ENCODE assay signal across 8 mouse cellular contexts in the genomic region with DNA sequence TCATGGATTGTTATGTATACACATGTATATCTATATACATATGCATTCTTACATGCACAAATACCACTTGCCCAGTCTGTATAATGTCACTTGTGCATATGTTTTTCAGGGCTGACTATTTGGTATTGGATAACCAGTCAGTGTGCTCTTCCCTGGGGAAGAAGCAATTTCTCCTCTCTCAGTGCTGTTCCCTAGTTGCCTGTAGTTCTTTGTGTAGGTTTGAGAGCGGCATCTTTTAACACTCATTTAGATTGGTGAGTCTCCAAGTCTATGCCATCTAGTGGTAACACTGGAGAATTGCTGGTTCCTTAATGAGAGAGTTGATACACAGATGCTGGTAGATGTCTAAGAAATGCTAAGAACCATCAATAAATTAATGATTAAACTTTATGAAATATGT. TPM values are rescaled to one million over a fixed set of nuclear protein-coding genes. Genes with fewer than 3 reads are reported as not detected.
DNase-seq lines count a peak whose midpoint lies in the region; ATAC-seq and TF ChIP-seq lines count a peak whose summit lies in the region.

No protein-coding gene starts in this region.

- ATAC-seq in limb, embryonic 14.5 days (ENCODE audit: low FRiP score, low read depth), result no peak
- peak; percentile 49 for ATAC-seq in activated CD4-positive, CD25-positive, alpha-beta regulatory T cell, adult 4 months
- ATAC-seq in forebrain, embryonic 16.5 days, result peak; percentile 83
- peak; percentile 56; the same call in 1 of the 2 replicates for ATAC-seq in midbrain, embryonic 16.5 days

- no peaks in the 10 kb centered on the region for H3K9me3 ChIP-seq in limb, embryonic 14.5 days (ENCODE audit: control insufficient read depth, low read length)
- H3K9me3 ChIP-seq in limb, embryonic 10.5 days (replicated peaks), result no peaks in the 10 kb centered on the region
- no peaks in the 10 kb centered on the region for H3K9me3 ChIP-seq in forebrain, embryonic 16.5 days (ENCODE audit: control insufficient read depth, low read length)
- H3K9me3 ChIP-seq in midbrain, embryonic 16.5 days (replicated peaks; ENCODE audit: control insufficient read depth, low read length, poor library complexity, severe bottlenecking), result no peaks in the 10 kb centered on the region

- H3K4me2 ChIP-seq in limb, embryonic 14.5 days (replicated peaks; ENCODE audit: low read depth, low read length, severe bottlenecking), result no peak overlapping the region
- no peak overlapping the region for H3K4me2 ChIP-seq in forebrain, embryonic 16.5 days (ENCODE audit: low read length)
- H3K4me2 ChIP-seq in midbrain, embryonic 16.5 days (ENCODE audit: low read length), result no peak overlapping the region

- WGBS in limb, embryonic 14.5 days, result 2% methylated on average over 1 of the region's 1 CpGs
- WGBS in limb, embryonic 10.5 days, result 0% methylated on average over 1 of the region's 1 CpGs
- 0% methylated on average over 1 of the region's 1 CpGs for WGBS in forebrain, embryonic 16.5 days
- 2% methylated on average over 1 of the region's 1 CpGs for WGBS in midbrain, embryonic 16.5 days

- H3K27me3 ChIP-seq in limb, embryonic 14.5 days (ENCODE audit: control insufficient read depth, insufficient read depth, low read length), result no peaks in the 10 kb centered on the region
- no peaks in the 10 kb centered on the region for H3K27me3 ChIP-seq in limb, embryonic 10.5 days (ENCODE audit: low read depth, poor library complexity, severe bottlenecking)
- H3K27me3 ChIP-seq in forebrain, embryonic 16.5 days (replicated peaks; ENCODE audit: control insufficient read depth, insufficient read depth, low read length), result no peaks in the 10 kb centered on the region
- no peaks in the 10 kb centered on the region for H3K27me3 ChIP-seq in midbrain, embryonic 16.5 days (ENCODE audit: control insufficient read depth, insufficient read depth, low read depth, low read length)

- TF ChIP-seq POLR2A in limb, embryonic 14.5 days (IDR thresholded peaks at IDR 0.05; ENCODE audit: borderline replicate concordance, extremely low read depth, insufficient read depth, insufficient read length), result no peak

- no peak overlapping the region for H3K27ac ChIP-seq in limb, embryonic 14.5 days (replicated peaks; ENCODE audit: low read depth, low read length)
- no peak overlapping the region for H3K27ac ChIP-seq in limb, embryonic 10.5 days
- no peak overlapping the region for H3K27ac ChIP-seq in forebrain, embryonic 16.5 days (ENCODE audit: low read length)
- no peak overlapping the region for H3K27ac ChIP-seq in midbrain, embryonic 16.5 days (ENCODE audit: low read length)

- no peak overlapping the region for H3K9ac ChIP-seq in limb, embryonic 14.5 days (ENCODE audit: low read depth, low read length, severe bottlenecking)
- H3K9ac ChIP-seq in forebrain, embryonic 16.5 days (replicated peaks; ENCODE audit: low read depth, low read length), result no peak overlapping the region
- no peak overlapping the region for H3K9ac ChIP-seq in midbrain, embryonic 16.5 days (ENCODE audit: low read depth, low read length)

- no peak overlapping the region for H3K4me3 ChIP-seq in limb, embryonic 14.5 days (replicated peaks; ENCODE audit: low read length)
- no peak overlapping the region for H3K4me3 ChIP-seq in limb, embryonic 10.5 days
- no peak overlapping the region for H3K4me3 ChIP-seq in forebrain, embryonic 16.5 days (replicated peaks; ENCODE audit: low read length)
- no peak overlapping the region for H3K4me3 ChIP-seq in midbrain, embryonic 16.5 days (ENCODE audit: low read depth, low read length)

- H3K36me3 ChIP-seq in limb, embryonic 14.5 days (ENCODE audit: control insufficient read depth, insufficient read depth, low read length), result no peaks in the 10 kb centered on the region
- no peaks in the 10 kb centered on the region for H3K36me3 ChIP-seq in limb, embryonic 10.5 days
- no peaks in the 10 kb centered on the region for H3K36me3 ChIP-seq in forebrain, embryonic 16.5 days (ENCODE audit: control insufficient read depth, insufficient read depth)
- H3K36me3 ChIP-seq in midbrain, embryonic 16.5 days (ENCODE audit: control insufficient read depth, insufficient read depth, low read length), result no peaks in the 10 kb centered on the region

- H3K4me1 ChIP-seq in limb, embryonic 14.5 days (ENCODE audit: control insufficient read depth, insufficient read depth, low read length), result no peaks in the 10 kb centered on the region
- no peaks in the 10 kb centered on the region for H3K4me1 ChIP-seq in limb, embryonic 10.5 days
- H3K4me1 ChIP-seq in forebrain, embryonic 16.5 days (replicated peaks; ENCODE audit: control insufficient read depth, insufficient read depth, low read length), result 0 out of 2 replicates have a peak, but pooled peaks cover 2% of the 10 kb centered on the region
- 0 out of 2 replicates have a peak, but pooled peaks cover 6% of the 10 kb centered on the region for H3K4me1 ChIP-seq in midbrain, embryonic 16.5 days (ENCODE audit: control insufficient read depth, insufficient read depth, low read length)

- DNase-seq in limb, embryonic 14.5 days (ENCODE audit: low spot score), result peak; percentile 59
- DNase-seq in limb, embryonic 10.5 days (ENCODE audit: low spot score), result no peak
- no peak for DNase-seq in layer of hippocampus, adult 9-10 months (ENCODE audit: low spot score)
- DNase-seq in natural killer cell, adult 2 months (ENCODE audit: low spot score in 2 of 2), result no peak
- DNase-seq in testis, postnatal 14 days (ENCODE audit: low spot score), result no peak

RNA-seq across cellular contexts. Expression of a gene that starts 34.7 kb away (rescaled TPM):
- polyA plus RNA-seq in limb, embryonic 14.5 days (2012; rRNA removed), result 50.8 and 55.1 TPM in 2 replicates
- 30.3 and 37.5 TPM in 2 replicates for polyA plus RNA-seq in limb, embryonic 14.5 days (2014; fragmentation: Nextera tagmentation; extraction: Ambion mirVana)
- 32.1 and 39.2 TPM in 2 replicates for polyA plus RNA-seq in limb, embryonic 10.5 days (2016; fragmentation: Nextera tagmentation; extraction: Ambion mirVana)
- 1 to 10 TPM in 1 of 2 experiments, under 1 TPM in 1; 0.18 to 1.6 TPM for polyA plus RNA-seq in activated CD4-positive, CD25-positive, alpha-beta regulatory T cell, adult 4 months (2017; shearing (Covaris generic))
- polyA plus RNA-seq in forebrain, embryonic 16.5 days (2015; fragmentation: Nextera tagmentation; extraction: Ambion mirVana), result 34.3 TPM in 2 replicates
- polyA plus RNA-seq in midbrain, embryonic 16.5 days (2015; fragmentation: Nextera tagmentation; extraction: Ambion mirVana), result 27.8 and 30.0 TPM in 2 replicates

RNA-seq across cellular contexts. Expression of a gene that starts 42.6 kb away (rescaled TPM):
- 252 and 268 TPM in 2 replicates for polyA plus RNA-seq in limb, embryonic 14.5 days (2012; rRNA removed)
- polyA plus RNA-seq in limb, embryonic 14.5 days (2014; fragmentation: Nextera tagmentation; extraction: Ambion mirVana), result 139 and 151 TPM in 2 replicates
- polyA plus RNA-seq in limb, embryonic 10.5 days (2016; fragmentation: Nextera tagmentation; extraction: Ambion mirVana), result 41.3 and 81.1 TPM in 2 replicates
- not detected for polyA plus RNA-seq in activated CD4-positive, CD25-positive, alpha-beta regulatory T cell, adult 4 months (2017; shearing (Covaris generic))
- 1.0 and 3.8 TPM in 2 replicates for polyA plus RNA-seq in forebrain, embryonic 16.5 days (2015; fragmentation: Nextera tagmentation; extraction: Ambion mirVana)
- 1.7 and 1.8 TPM in 2 replicates for polyA plus RNA-seq in midbrain, embryonic 16.5 days (2015; fragmentation: Nextera tagmentation; extraction: Ambion mirVana)

Comparison
In these comparisons a context has a peak if more than half of its experiments do, and no peak if none do; other contexts are left out.
1. RNA of a gene that starts 34.7 kb away (polyA plus RNA-seq): 30.3 to 55.1 TPM in limb, embryonic 14.5 days, 32.1 to 39.2 TPM in limb, embryonic 10.5 days, 34.3 TPM in forebrain, embryonic 16.5 days and 27.8 to 30.0 TPM in midbrain, embryonic 16.5 days; 0.18 to 1.6 TPM in activated CD4-positive, CD25-positive, alpha-beta regulatory T cell, adult 4 months; every median in the first group is over 10 times any median in the second.